ENCODE assay signal across 4 mouse cellular contexts in the genomic region with DNA sequence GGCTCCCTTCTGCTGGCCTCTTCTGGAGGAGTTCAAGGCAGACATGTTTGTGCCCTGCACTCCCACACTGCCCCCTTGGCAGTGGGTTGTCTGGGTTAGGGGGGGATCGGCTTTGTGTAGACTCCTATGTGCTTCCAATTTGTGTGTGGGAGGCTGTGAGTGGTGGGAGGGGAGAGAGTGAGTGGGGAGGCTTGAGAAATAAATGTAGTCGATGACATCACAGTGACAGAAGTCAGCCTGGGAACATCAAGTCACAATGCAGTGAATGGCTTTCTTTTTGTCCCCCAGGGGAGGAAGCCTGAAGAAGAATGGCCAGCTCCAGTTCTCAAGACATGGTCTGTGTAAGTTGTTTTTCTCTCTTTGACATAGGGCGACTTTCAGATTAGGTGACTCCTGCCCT. TPM values are rescaled to one million over a fixed set of nuclear protein-coding genes. Genes with fewer than 3 reads are reported as not detected.
A peak's percentile ranks its signal among the peaks of the same experiment; 100 is the strongest.
DNase-seq lines count a peak whose midpoint lies in the region; ATAC-seq lines count a peak whose summit lies in the region.
"Not testable (repeated sequence)": the region's sequence is repeated elsewhere in the genome, so short reads cannot be mapped to it uniquely, and the experiment has no call there.

A gene (plus strand): TSS at position 301 of the 400 bp plus-strand sequence.

- H3K36me3 ChIP-seq in hindbrain, embryonic 14.5 days (replicated peaks; ENCODE audit: control insufficient read depth, insufficient read depth), result peaks cover 44% of the 10 kb centered on the region
- H3K36me3 ChIP-seq in liver, embryonic 12.5 days, result peaks cover 51% of the 10 kb centered on the region

- H3K9me3 ChIP-seq in hindbrain, embryonic 14.5 days (ENCODE audit: control insufficient read depth, low read length); liver, embryonic 12.5 days (replicated peaks): not testable (repeated sequence)

- not testable (repeated sequence) for H3K9ac ChIP-seq in hindbrain, embryonic 14.5 days; liver, embryonic 12.5 days

- H3K4me3 ChIP-seq in hindbrain, embryonic 14.5 days (replicated peaks; ENCODE audit: low read length), result not testable (repeated sequence)
- 0 out of 2 replicates have a peak within 1 kb of the TSS, but pooled peaks have one; percentile 74 for H3K4me3 ChIP-seq in liver, embryonic 12.5 days

- H3K4me2 ChIP-seq in hindbrain, embryonic 14.5 days (replicated peaks), result 0 out of 2 replicates have a peak within 1 kb of the TSS, but pooled peaks have one; percentile 91
- peak within 1 kb of the TSS; percentile 84; the same call in 1 of the 2 replicates for H3K4me2 ChIP-seq in liver, embryonic 12.5 days

- not testable (repeated sequence) for H3K27me3 ChIP-seq in hindbrain, embryonic 14.5 days (ENCODE audit: control insufficient read depth, insufficient read depth, low read length); liver, embryonic 12.5 days (replicated peaks)

- not testable (repeated sequence) for H3K27ac ChIP-seq in hindbrain, embryonic 14.5 days; liver, embryonic 12.5 days

- WGBS in hindbrain, embryonic 14.5 days, result 79% methylated on average over 3 of the region's 3 CpGs
- 77% methylated on average over 3 of the region's 3 CpGs for WGBS in liver, embryonic 12.5 days (ENCODE audit: insufficient replicate concordance)

- H3K4me1 ChIP-seq in hindbrain, embryonic 14.5 days (replicated peaks; ENCODE audit: control insufficient read depth, insufficient read depth, low read length), result not testable (repeated sequence)
- peaks cover 17% of the 10 kb centered on the region for H3K4me1 ChIP-seq in liver, embryonic 12.5 days

- ATAC-seq in hindbrain, embryonic 14.5 days (ENCODE audit: low FRiP score); liver, embryonic 12.5 days; monocyte, adult 5-6 weeks (replicated peaks; ENCODE audit: insufficient number of reproducible peaks, low FRiP score, low TSS enrichment, poor library complexity, severe bottlenecking): not testable (repeated sequence)

- not testable (repeated sequence) for DNase-seq in adrenal gland, postnatal 25 days; hindbrain, embryonic 14.5 days (ENCODE audit: low spot score)

RNA-seq across cellular contexts. Expression of the gene that starts here (rescaled TPM):
- total RNA-seq in adrenal gland, postnatal 25 days (2021), result 6.0 and 10.8 TPM in 2 replicates
- 1.6 and 1.8 TPM in 2 replicates for polyA plus RNA-seq in hindbrain, embryonic 14.5 days (2014; fragmentation: Nextera tagmentation; extraction: Ambion mirVana)
- polyA plus RNA-seq in liver, embryonic 12.5 days (2016; fragmentation: Nextera tagmentation; extraction: Ambion mirVana), result 0.89 and 1.0 TPM in 2 replicates
- total RNA-seq in monocyte, adult 5-6 weeks (2017), result 5.9 to 14.7 TPM (median 14.1 TPM) in 3 replicates
